Mouse (Mus musculus) heart, postnatal 4 days (tissue): ENCODE results near the gene Nup160. TPM values are rescaled to one million over a fixed set of nuclear protein-coding genes. Genes with fewer than 3 reads are reported as not detected.

Experiments
- DNase-seq: peaks from one replicate; pipeline ENCODE4 v3.0.0; 2021
- total RNA-seq, 2 experiments: library from RNA; stranded (reverse); gene quantifications; 2 replicates each; pipeline ENCODE4 v1.2.3; 2021

Gene Nup160
- total RNA-seq, 2 experiments from 2014 or later = 15.3 to 18.1 TPM

DNA sequence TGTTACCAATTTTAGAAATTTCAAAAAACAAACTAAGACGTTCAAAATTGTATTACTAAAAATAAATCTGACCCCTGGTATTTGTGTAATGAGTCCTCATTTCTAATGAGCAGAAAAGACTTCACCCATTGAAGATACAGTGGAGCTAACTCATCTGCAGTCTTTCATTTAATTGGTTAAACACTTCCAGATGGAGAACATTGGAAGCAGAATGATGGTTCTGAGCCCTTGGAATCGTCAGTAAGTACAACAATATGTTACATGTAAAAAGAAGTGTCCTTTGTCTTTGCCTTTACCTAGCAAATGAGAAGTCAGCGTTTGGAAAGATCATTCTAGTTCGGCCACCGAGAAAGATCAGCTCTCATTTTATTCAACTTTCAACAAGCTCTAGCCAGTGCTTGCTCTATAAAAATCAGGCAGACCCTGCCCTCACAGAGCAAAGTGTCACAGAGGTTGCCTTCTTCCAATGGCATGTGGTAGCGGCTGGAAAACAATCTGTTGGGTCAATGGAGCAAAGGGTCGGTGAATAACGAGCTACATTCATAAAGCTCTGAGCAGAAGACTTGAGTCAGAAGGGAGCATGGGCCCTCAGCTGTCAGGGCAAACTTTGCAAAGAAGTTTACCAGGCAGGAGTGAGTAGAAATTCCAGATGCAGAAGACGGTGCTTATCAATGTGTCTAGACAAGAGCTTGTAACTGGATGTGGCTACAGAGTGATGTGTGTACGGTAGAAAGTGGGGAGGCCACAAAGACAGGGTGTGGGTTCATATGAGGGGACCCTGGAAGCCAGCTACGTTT lies 10.2 kb upstream of the Nup160 start:
- DNase-seq = no peak

DNA sequence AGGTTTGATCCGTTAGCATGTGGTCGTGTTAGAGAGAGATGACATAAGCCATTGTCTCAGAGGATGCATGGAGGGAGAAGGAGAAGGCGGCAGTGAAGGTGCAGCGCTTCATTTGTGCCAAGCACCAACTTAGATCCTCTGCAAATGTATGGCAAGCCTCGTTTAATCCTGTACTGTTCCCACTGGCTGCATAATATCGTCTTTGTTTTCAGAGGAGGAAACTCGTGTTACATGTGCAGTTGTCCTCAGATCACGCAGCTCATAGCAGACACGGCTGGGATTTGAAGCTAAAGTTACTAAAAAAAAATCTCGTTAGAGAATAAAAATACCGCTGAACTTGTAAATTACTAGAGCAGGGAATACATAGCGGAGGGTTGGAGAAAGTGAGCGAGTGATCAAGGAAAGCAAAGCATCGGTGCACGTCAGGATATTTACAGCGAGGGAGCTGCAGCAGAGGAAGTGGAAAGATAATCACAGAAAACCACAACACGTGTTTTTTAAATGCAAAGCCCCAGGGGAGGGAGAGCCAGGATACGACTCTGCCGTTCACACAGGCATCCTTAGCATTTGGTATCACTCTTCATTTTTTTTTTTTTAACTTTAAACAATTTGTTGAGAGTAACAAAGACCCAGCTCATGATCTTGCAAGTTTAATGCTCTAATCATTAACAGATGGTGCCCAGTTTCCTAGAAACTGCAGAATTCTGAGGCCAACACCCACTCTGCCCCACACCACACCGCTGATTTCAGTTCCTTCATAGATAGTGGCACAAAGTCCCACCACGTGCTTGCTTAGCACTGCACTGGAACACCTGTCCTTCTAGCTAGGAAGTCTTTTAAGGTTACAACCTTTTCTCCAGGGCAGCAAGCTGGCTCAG lies 9.4 kb upstream of the Nup160 start:
- DNase-seq = no peak

DNA sequence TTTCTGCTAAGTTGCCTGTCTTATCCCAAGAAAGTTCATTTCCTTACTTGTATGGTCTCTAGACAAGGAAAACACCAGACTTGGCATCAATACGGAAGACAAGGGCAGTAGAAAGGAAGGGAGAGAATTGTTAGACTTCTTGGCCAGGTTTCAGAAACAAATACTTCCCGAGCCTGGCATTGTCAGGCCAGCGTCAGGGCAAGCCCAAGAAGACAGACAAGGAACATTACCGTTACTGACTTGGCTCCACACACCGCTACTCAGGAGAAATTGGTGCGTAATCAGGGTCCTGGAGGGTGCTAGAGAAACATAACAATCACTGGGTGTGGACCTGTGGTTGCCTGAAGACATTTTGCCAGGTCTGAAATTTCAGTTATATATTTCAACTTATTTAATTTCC lies 6.7 kb upstream of the Nup160 start:
- DNase-seq = no peak

DNA sequence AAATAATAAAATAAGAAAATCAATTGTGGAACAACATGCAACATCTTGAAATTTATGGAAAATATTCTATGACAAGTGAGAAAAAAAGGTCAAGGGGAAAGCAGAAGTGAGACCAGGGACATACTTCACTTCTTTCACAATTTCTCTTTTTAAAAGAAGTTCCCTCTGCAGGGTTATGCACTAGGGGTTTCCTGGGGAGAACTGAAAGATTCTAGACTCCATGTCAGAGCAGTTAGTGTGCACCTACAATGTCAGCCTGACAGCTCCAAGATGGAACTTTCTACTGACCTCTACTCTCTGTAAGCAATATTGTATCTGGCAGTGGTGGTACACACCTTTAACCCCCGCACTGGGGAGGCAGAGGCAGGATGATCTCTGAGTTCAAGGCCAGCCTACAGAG lies 3.7 kb upstream of the Nup160 start:
- no peak for DNase-seq

- no peak for DNase-seq
These were observed 2.5 kb upstream of the Nup160 start for GRCm38 (mm10) chr2:90674555-90674954.

GRCm38 (mm10) chr2:90675488-90675887 lies 1.5 kb upstream of the Nup160 start:
- no peak for DNase-seq

GRCm38 (mm10) chr2:90678256-90679060 lies 1.4 kb downstream of the Nup160 start:
- DNase-seq = peak; percentile 7

- DNase-seq = peak; percentile 95
These were observed 2.2 kb downstream of the Nup160 start for GRCm38 (mm10) chr2:90679061-90679810.

GRCm38 (mm10) chr2:90700943-90701342 lies 23.9 kb downstream of the Nup160 start:
- no peak for DNase-seq

DNA sequence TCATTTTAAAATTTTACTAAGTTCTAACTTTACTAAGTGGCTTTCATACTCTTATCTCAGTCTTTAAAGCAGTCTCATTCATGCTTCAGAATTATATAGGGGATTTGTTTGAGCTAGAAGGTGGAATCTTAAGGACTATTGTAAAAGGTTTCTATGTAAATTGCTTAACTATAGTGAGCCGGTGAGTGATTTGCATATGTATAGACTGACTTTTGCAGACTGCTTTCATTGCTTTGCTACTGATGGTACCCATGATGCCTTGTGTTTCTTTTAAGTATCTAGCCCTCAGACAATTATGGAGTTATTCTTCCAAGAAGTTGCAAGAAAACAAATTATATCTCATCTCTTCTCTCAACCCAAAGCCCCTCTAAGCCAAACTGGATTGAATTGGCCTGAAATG lies 31.5 kb downstream of the Nup160 start:
- no peak for DNase-seq

DNA sequence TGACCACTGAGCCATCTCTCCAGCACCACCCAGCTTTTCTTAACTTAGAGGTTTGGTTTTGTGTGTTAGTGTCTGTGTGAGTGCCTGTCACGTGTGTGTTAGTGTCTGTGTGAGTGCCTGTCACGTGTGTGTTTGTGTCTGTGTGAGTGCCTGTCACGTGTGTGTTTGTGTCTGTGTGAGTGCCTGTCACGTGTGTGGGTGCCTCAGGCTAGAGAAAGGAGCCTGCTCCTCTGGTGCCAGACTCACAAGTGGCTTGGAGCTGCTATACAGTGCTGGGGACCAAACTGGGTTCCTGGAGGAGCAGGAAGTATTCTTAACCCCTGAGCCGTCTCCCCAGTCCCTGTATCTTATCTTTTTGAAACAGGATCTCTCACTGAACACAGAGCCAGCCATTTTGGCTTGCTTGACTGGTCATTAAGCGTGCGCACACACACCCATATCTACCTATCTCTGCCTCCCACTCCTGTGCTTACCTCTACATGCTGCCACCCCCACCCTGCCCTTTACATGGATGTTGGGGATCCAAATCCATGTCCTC lies 38.6 kb downstream of the Nup160 start:
- DNase-seq = no peak

DNA sequence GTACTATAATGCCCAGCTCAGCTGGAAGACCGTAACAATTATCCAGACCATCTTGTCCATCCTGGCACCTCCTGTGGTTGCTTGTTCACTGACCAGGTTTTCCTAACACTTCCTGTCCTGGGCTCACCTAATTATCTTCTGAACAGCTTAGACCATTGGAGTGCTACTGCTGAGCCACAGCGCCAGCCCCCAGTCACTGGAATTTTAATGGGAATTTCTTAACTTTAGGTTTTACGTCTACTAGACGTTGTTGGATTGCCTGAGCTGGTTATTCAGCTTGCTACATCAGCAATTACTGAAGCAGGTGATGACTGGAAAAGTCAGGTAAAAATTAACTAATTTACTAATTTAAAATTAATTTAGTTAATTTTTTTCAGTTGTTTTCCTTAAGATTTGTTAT lies 40.4 kb downstream of the Nup160 start:
- DNase-seq = no peak

DNA sequence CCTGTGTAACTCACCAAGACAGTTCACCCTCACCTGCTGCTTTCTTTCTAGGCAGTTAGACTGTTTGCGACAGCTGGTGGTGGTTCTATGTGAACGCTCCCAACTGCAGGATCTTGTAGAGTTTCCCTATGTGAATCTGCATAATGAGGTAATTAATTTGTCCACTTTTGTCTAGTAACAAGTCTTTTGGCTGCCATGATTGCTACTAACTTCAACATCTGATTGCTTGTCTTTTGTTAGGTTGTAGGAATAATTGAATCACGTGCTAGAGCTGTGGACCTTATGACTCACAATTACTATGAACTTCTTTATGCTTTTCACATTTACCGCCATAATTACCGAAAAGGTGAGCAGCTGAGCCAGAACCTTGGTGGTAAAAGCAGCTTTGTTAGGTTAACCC lies 40.9 kb downstream of the Nup160 start:
- DNase-seq = no peak

DNA sequence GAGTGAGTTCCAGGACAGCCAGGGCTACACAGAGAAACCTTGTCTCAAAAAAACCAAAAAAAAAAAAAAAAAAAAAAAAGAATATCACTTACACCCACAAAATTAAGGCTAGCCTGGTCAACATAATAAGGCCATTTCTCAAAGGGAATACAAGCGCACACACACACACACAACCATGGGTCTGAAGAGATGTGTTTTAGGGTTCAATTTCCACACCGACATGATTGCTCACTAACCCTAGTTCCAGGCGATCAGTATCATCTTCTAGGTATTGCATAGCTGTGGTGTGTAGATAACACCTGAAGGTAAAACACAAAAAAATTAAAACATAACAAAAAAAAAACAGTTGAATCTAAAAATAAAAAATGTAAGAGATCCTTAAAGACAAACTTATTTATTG lies 49.8 kb downstream of the Nup160 start:
- no peak for DNase-seq

GRCm38 (mm10) chr2:90735326-90735725 lies 58.3 kb downstream of the Nup160 start:
- DNase-seq = no peak

DNA sequence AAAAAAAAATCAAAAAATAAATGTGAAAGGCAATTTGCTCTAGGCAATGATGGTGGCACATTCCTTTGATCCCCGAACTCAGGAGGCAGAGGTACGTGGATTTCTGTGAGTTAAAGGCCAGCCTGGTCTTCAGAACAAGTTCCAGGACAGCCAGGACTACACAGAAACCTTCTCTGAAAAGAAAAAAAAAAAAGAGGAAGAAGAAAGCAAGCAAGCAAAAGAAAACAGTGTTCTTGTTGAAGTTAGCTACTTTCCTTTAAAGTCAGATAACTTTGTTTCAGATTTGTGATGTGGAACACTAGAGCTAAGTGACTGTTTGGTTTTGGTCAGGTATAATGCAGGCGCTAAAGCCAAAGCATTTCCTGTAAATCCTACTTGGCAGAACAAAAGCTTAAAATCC lies 61.8 kb downstream of the Nup160 start:
- no peak for DNase-seq

DNA sequence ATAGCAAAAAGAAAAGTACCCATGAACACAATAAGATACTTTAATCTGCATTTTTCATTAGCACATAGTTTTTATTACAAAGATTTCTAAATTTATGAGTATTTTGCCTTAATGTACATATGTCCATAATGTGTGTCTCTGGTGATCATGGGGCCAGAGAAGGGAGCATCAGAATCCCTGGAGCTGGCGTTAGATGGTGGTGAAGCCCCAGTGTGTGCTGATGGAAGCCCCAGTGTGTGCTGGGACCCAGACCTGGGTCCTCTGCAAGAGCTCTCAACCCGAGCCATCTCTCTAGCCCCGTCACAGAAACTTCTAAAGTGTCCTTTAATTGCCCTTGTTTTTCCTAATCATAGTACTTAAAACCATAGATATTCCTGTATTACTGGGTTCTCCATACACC lies 62.3 kb downstream of the Nup160 start:
- DNase-seq = no peak

DNA sequence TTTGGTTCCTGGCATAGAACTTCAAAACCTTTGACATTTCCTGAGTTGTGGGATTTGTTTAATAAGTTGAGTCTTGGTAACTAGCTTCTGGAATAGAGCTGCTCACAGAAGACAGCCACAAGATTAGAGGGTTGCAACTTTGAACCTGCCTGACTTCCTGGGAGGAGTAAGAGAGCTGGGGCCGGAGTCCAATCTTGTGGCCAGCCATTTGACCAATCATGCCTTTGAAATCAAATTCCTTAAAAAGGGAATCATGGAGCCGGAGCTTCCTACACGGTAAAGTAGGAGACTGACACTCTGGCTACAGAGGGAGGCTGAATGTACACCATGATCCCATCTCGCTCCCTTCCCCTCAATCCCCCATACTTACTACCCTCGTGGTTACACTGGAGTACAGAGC lies 62.9 kb downstream of the Nup160 start:
- DNase-seq = no peak

- peak; percentile 21 for DNase-seq
These were observed 67.5 kb downstream of the Nup160 start for GRCm38 (mm10) chr2:90744285-90745052.

- DNase-seq = peak; percentile 97
These were observed 68.2 kb downstream of the Nup160 start, which contains the start of gene Fnbp4 for GRCm38 (mm10) chr2:90745053-90745678. Gene Fnbp4, plus strand, starts transcription at chr2:90745370.
